In the genomic region with DNA sequence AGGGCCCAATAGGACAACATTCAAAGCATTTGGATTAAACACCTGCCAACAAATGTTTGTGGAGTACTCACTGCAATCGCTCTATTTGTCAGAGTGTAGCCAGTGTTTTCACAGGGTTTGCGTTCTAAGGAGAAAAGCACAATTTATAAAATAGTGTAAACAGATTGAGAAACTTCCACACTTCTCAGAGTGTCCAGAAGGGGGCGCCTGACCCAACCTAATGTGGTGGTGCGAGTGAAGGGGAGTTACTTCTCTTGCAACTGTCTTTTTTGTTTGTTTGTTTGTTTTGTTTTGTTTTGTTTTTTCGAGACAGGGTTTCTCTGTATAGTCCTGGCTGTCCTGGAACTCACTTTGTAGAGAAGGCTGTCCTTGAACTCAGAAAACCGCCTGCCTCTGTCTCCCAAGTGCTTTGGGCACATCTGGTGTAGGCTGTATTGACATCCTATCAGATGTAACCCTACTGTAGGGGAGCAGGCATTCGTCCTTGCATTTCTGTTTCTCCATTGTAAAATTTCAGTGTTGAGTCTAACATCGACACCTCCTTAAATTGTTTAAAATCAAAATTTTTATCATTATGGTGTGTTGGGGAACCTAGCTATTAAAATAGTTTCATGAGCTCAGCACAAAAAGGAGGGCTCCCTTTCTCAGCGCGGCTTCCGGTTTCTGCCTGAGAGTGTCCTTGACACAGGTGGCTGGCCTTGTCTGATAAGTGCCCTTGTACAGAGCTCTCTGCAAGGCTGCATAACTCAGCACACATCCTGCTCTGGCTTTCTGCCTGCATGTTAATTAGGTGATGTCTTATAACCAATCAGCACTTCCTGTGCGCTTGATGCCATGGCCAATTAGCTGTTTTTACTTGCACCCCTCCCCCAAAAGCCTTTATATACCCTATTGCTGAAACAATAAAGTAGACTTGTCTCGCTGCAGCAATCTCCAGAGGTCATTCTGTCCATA, we compare ENCODE assay signal across 8 mouse cellular contexts.
A peak's percentile ranks its signal among the peaks of the same experiment; 100 is the strongest.
DNase-seq lines count a peak whose midpoint lies in the region; ATAC-seq and TF ChIP-seq lines count a peak whose summit lies in the region.

No protein-coding gene starts in this region.

- ATAC-seq in intestine, embryonic 14.5 days (replicated peaks; ENCODE audit: low FRiP score, low TSS enrichment, low read depth): no peak
- no peak for ATAC-seq in intestine, embryonic 16.5 days
- ATAC-seq in forebrain, embryonic 15.5 days (replicated peaks): peak; percentile 89
- ATAC-seq in lung, embryonic 16.5 days (ENCODE audit: low read depth): peak; percentile 91
- no peak for ATAC-seq in megakaryocyte-erythroid progenitor cell, adult 5-6 weeks (replicated peaks; ENCODE audit: low FRiP score, low TSS enrichment, poor library complexity, severe bottlenecking)

- no peaks in the 10 kb centered on the region for H3K4me1 ChIP-seq in intestine, embryonic 14.5 days (replicated peaks; ENCODE audit: control insufficient read depth, insufficient read depth, low read length)
- no peaks in the 10 kb centered on the region for H3K4me1 ChIP-seq in intestine, embryonic 16.5 days (ENCODE audit: control insufficient read depth, insufficient read depth, low read length)
- H3K4me1 ChIP-seq in forebrain, embryonic 15.5 days: no peaks in the 10 kb centered on the region
- H3K4me1 ChIP-seq in kidney, adult 2 months (ENCODE audit: control insufficient read depth, insufficient read depth, low read length): no peaks in the 10 kb centered on the region; the same call in 1 of the 2 replicates
- peaks cover 4% of the 10 kb centered on the region; the same call in 1 of the 2 replicates for H3K4me1 ChIP-seq in lung, embryonic 16.5 days (replicated peaks; ENCODE audit: control insufficient read depth, insufficient read depth, low read length)

- H3K4me2 ChIP-seq in intestine, embryonic 14.5 days (ENCODE audit: low read length): no peak overlapping the region
- H3K4me2 ChIP-seq in intestine, embryonic 16.5 days (ENCODE audit: low read depth, low read length): no peak overlapping the region
- H3K4me2 ChIP-seq in forebrain, embryonic 15.5 days (replicated peaks): no peak overlapping the region
- no peak overlapping the region for H3K4me2 ChIP-seq in lung, embryonic 16.5 days (ENCODE audit: low read depth, low read length)

- peak; percentile 49 for TF ChIP-seq CTCF in kidney, adult 2 months (conservative IDR thresholded peaks at IDR 0.05; ENCODE audit: insufficient read depth, insufficient read length, low read depth, low read length)

- no peak overlapping the region for H3K27ac ChIP-seq in intestine, embryonic 14.5 days (ENCODE audit: low read depth)
- H3K27ac ChIP-seq in intestine, embryonic 16.5 days (ENCODE audit: low read length): no peak overlapping the region
- H3K27ac ChIP-seq in forebrain, embryonic 15.5 days (replicated peaks): no peak overlapping the region
- H3K27ac ChIP-seq in kidney, adult 2 months (ENCODE audit: insufficient read depth, low read depth, low read length): no peak overlapping the region
- H3K27ac ChIP-seq in lung, embryonic 16.5 days (ENCODE audit: low read length): no peak overlapping the region

- H3K27me3 ChIP-seq in intestine, embryonic 14.5 days (replicated peaks; ENCODE audit: control insufficient read depth, insufficient read depth, low read length): no peaks in the 10 kb centered on the region
- no peaks in the 10 kb centered on the region for H3K27me3 ChIP-seq in intestine, embryonic 16.5 days (replicated peaks; ENCODE audit: control insufficient read depth, insufficient read depth, low read length)
- no peaks in the 10 kb centered on the region for H3K27me3 ChIP-seq in forebrain, embryonic 15.5 days
- no peaks in the 10 kb centered on the region for H3K27me3 ChIP-seq in kidney, adult 2 months (replicated peaks; ENCODE audit: control insufficient read depth, insufficient read depth, low read length)
- no peaks in the 10 kb centered on the region for H3K27me3 ChIP-seq in lung, embryonic 16.5 days (ENCODE audit: control insufficient read depth, insufficient read depth, low read depth, low read length)

- WGBS in intestine, embryonic 14.5 days: 56% methylated on average over 13 of the region's 13 CpGs
- WGBS in intestine, embryonic 16.5 days: 55% methylated on average over 13 of the region's 13 CpGs
- 41% methylated on average over 13 of the region's 13 CpGs for WGBS in forebrain, embryonic 15.5 days
- 49% methylated on average over 13 of the region's 13 CpGs for WGBS in kidney, adult 2 months
- WGBS in lung, embryonic 16.5 days: 30% methylated on average over 13 of the region's 13 CpGs

- no peak for TF ChIP-seq POLR2A in kidney, adult 2 months (IDR thresholded peaks at IDR 0.05; ENCODE audit: low read depth, low read length)

- H3K36me3 ChIP-seq in intestine, embryonic 14.5 days (ENCODE audit: control insufficient read depth, insufficient read depth, low read length): no peaks in the 10 kb centered on the region
- H3K36me3 ChIP-seq in intestine, embryonic 16.5 days (ENCODE audit: control insufficient read depth, insufficient read depth, low read length): no peaks in the 10 kb centered on the region
- no peaks in the 10 kb centered on the region for H3K36me3 ChIP-seq in forebrain, embryonic 15.5 days
- H3K36me3 ChIP-seq in kidney, adult 2 months (ENCODE audit: control insufficient read depth, insufficient read depth, low read length): no peaks in the 10 kb centered on the region
- H3K36me3 ChIP-seq in lung, embryonic 16.5 days (ENCODE audit: control insufficient read depth, insufficient read depth, low read length): no peaks in the 10 kb centered on the region

- no peak overlapping the region for H3K4me3 ChIP-seq in intestine, embryonic 14.5 days (ENCODE audit: low read depth, low read length)
- no peak overlapping the region for H3K4me3 ChIP-seq in intestine, embryonic 16.5 days (ENCODE audit: low read length)
- H3K4me3 ChIP-seq in forebrain, embryonic 15.5 days: no peak overlapping the region
- no peak overlapping the region for H3K4me3 ChIP-seq in kidney, adult 2 months (ENCODE audit: insufficient read depth, low read depth, low read length)
- no peak overlapping the region for H3K4me3 ChIP-seq in lung, embryonic 16.5 days (ENCODE audit: low read length)

- no peaks in the 10 kb centered on the region for H3K9me3 ChIP-seq in intestine, embryonic 14.5 days (ENCODE audit: control insufficient read depth, low read length)
- no peaks in the 10 kb centered on the region for H3K9me3 ChIP-seq in intestine, embryonic 16.5 days (ENCODE audit: control insufficient read depth, low read length)
- H3K9me3 ChIP-seq in forebrain, embryonic 15.5 days: peaks cover 3% of the 10 kb centered on the region; the same call in 1 of the 2 replicates
- H3K9me3 ChIP-seq in lung, embryonic 16.5 days (ENCODE audit: control insufficient read depth, low read length): no peaks in the 10 kb centered on the region

- peak; percentile 70 for DNase-seq in intestine, embryonic 14.5 days (ENCODE audit: low spot score)
- DNase-seq in adrenal gland, adult 2 months: peak; percentile 29
- peak; percentile 28 for DNase-seq in kidney, adult 2 months
- peak; percentile 58 to 70 for DNase-seq in right cerebral cortex, adult 2 months (ENCODE audit: low spot score in 2 of 2)

- H3K9ac ChIP-seq in intestine, embryonic 14.5 days (ENCODE audit: low read length): no peak overlapping the region
- no peak overlapping the region for H3K9ac ChIP-seq in intestine, embryonic 16.5 days (ENCODE audit: low read depth, low read length)
- no peak overlapping the region for H3K9ac ChIP-seq in forebrain, embryonic 15.5 days (replicated peaks)
- H3K9ac ChIP-seq in lung, embryonic 16.5 days (ENCODE audit: low read length): no peak overlapping the region

Comparison
In these comparisons a context has a peak if more than half of its experiments do, and no peak if none do; other contexts are left out.
1. ATAC-seq: peak in forebrain, embryonic 15.5 days (single experiment) and lung, embryonic 16.5 days (single experiment); none in intestine, embryonic 14.5 days (single experiment), intestine, embryonic 16.5 days (single experiment) and megakaryocyte-erythroid progenitor cell, adult 5-6 weeks (single experiment).
2. Peak in every context shown above with its lines, with median percentiles within 50 percentile points of each other: DNase-seq.